Mouse (Mus musculus): Measurements from ENCODE around the gene Fign. TPM values are rescaled to one million over a fixed set of nuclear protein-coding genes. Genes with fewer than 3 reads are reported as not detected.
A peak's percentile ranks its signal among the peaks of the same experiment; 100 is the strongest.

The Fign gene
- total and polyA plus RNA-seq, 3 experiments: 5.0 to 17.5 (median 8.3) TPM

DNA sequence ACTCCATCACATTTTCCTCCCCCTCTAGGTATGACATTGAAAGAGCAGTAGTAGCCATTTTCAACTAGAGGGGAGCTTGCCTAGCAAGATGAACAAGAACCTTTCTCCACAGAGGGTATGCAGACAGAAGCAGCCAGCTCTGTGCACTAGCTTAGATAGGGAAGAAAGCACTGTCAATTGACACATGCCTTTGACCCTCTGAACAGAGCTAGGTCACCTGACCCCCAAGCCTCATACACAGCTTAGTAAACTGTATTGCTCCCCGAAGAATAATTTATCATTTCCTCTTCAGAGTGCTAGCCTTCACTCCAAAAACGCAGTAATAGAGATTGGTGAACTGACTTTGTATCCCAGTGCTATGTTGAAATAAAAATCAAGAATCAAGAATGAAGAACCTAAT, 49.7 kb downstream of the Fign start:
- TF ChIP-seq POLR2A (IDR thresholded peaks at IDR 0.05; ENCODE audit: insufficient read depth, low read depth, low read length) (no peak), EP300 (IDR thresholded peaks at IDR 0.05; ENCODE audit: insufficient read depth, low read depth, low read length) (no peak), CTCF (IDR thresholded peaks at IDR 0.05) (no peak)
- intact Hi-C loops (cut with DNase I): no loop called here
- Histone ChIP-seq H3K4me3 (no peak overlapping the region), H3K79me2 (replicated peaks; ENCODE audit: control insufficient read depth, insufficient read depth, low read length) (no peaks in the 10 kb centered on the region), H3K36me3 (ENCODE audit: control insufficient read depth, insufficient read depth, low read length) (peaks cover 13% of the 10 kb centered on the region), H3K27ac (no peak overlapping the region), H3K9ac (ENCODE audit: low read depth, low read length) (no peak overlapping the region), H3K4me1 (ENCODE audit: control insufficient read depth, insufficient read depth, low read length) (peaks cover 3% of the 10 kb centered on the region), H3K27me3 (ENCODE audit: control insufficient read depth, insufficient read depth, low read length) (no peaks in the 10 kb centered on the region)
- WGBS: 53% methylated on average over 2 of the region's 2 CpGs
- DNase-seq: no peak

DNA sequence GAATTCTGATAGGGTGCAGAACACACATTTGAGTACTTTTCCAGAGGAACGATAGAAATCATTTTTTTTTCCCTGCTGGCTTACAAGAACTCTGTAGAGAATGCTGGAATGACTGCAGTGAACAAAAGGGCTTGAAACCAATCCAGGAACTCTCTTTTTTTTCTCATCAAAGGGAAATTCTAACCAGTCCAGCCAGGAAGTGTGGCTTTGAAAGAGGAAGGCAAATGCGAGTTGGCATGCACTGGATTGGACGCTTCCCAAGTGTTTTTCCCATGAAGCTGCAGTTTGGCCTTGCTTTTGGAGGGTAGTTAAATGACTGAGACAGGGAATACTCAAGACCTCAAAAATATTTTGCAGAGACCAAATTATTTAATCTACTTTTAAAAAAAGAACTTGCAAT, 54.7 kb downstream of the Fign start:
- intact Hi-C loops (cut with DNase I): no loop called here
- H3K36me3 ChIP-seq (ENCODE audit: control insufficient read depth, insufficient read depth, low read length): peaks cover 13% of the 10 kb centered on the region
- TF ChIP-seq POLR2A (IDR thresholded peaks at IDR 0.05; ENCODE audit: insufficient read depth, low read depth, low read length) (no peak), EP300 (IDR thresholded peaks at IDR 0.05; ENCODE audit: insufficient read depth, low read depth, low read length) (no peak), CTCF (IDR thresholded peaks at IDR 0.05) (no peak)
- no peak overlapping the region for H3K4me3 ChIP-seq
- no peaks in the 10 kb centered on the region for H3K27me3 ChIP-seq (ENCODE audit: control insufficient read depth, insufficient read depth, low read length)
- H3K4me1 ChIP-seq (ENCODE audit: control insufficient read depth, insufficient read depth, low read length): peaks cover 3% of the 10 kb centered on the region
- 11% methylated on average over 3 of the region's 3 CpGs for WGBS
- DNase-seq: peak in 1 of 2 experiments; percentile 45
- H3K9ac ChIP-seq (ENCODE audit: low read depth, low read length): no peak overlapping the region
- H3K27ac ChIP-seq: peak overlapping the region; percentile 21; the same call in 1 of the 2 replicates
- H3K79me2 ChIP-seq (replicated peaks; ENCODE audit: control insufficient read depth, insufficient read depth, low read length): 0 out of 2 replicates have a peak, but pooled peaks cover 1% of the 10 kb centered on the region

- TF ChIP-seq POLR2A (IDR thresholded peaks at IDR 0.05; ENCODE audit: insufficient read depth, low read depth, low read length): no peak
- no peak for TF ChIP-seq CTCF (IDR thresholded peaks at IDR 0.05)
- no peak for TF ChIP-seq EP300 (IDR thresholded peaks at IDR 0.05; ENCODE audit: insufficient read depth, low read depth, low read length)
- WGBS: 51% methylated on average over 3 of the region's 3 CpGs
- no peak overlapping the region for H3K9ac ChIP-seq (ENCODE audit: low read depth, low read length)
- H3K27me3 ChIP-seq (ENCODE audit: control insufficient read depth, insufficient read depth, low read length): no peaks in the 10 kb centered on the region
- intact Hi-C loops (cut with DNase I): no loop called here
- no peak for DNase-seq
- H3K36me3 ChIP-seq (ENCODE audit: control insufficient read depth, insufficient read depth, low read length): no peaks in the 10 kb centered on the region
- no peak overlapping the region for H3K4me3 ChIP-seq
- H3K27ac ChIP-seq: no peak overlapping the region; the same call in 1 of the 2 replicates
- H3K79me2 ChIP-seq (replicated peaks; ENCODE audit: control insufficient read depth, insufficient read depth, low read length): no peaks in the 10 kb centered on the region
- H3K4me1 ChIP-seq (ENCODE audit: control insufficient read depth, insufficient read depth, low read length): no peaks in the 10 kb centered on the region; the same call in 1 of the 2 replicates
These were observed 62.4 kb downstream of the Fign start for GRCm38 (mm10) chr2:64035393-64035792.

DNA sequence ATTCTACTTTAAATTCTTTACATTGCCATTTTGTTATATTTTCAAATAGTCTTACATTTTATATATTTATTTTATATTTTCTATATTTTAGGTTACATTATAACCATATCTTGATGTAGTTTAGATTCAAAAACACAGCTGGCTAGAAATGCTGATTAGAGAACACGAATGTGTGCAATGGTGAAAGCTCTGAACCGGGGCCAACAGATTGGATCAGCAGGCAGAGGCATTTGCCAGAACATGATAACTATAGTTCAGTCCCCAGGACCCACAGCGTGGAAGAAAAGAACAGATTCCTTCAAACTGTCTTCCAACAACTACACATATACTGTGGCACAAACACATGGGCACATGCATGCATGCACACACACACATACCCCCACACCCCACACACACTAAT, 64.0 kb downstream of the Fign start:
- DNase-seq: no peak
- no peak overlapping the region for H3K27ac ChIP-seq
- no peak overlapping the region for H3K4me3 ChIP-seq
- H3K9ac ChIP-seq (ENCODE audit: low read depth, low read length): no peak overlapping the region
- H3K27me3 ChIP-seq (ENCODE audit: control insufficient read depth, insufficient read depth, low read length): no peaks in the 10 kb centered on the region
- intact Hi-C loops (cut with DNase I): no loop called here
- no peaks in the 10 kb centered on the region for H3K79me2 ChIP-seq (replicated peaks; ENCODE audit: control insufficient read depth, insufficient read depth, low read length)
- no peaks in the 10 kb centered on the region for H3K4me1 ChIP-seq (ENCODE audit: control insufficient read depth, insufficient read depth, low read length)
- H3K36me3 ChIP-seq (ENCODE audit: control insufficient read depth, insufficient read depth, low read length): no peaks in the 10 kb centered on the region
- WGBS: 46% methylated on average over 3 of the region's 3 CpGs
- no peak for TF ChIP-seq EP300 (IDR thresholded peaks at IDR 0.05; ENCODE audit: insufficient read depth, low read depth, low read length)
- no peak for TF ChIP-seq CTCF (IDR thresholded peaks at IDR 0.05)
- TF ChIP-seq POLR2A (IDR thresholded peaks at IDR 0.05; ENCODE audit: insufficient read depth, low read depth, low read length): no peak

- no peak overlapping the region for H3K4me3 ChIP-seq
- DNase-seq: no peak
- H3K9ac ChIP-seq (ENCODE audit: low read depth, low read length): no peak overlapping the region
- no peaks in the 10 kb centered on the region for H3K79me2 ChIP-seq (replicated peaks; ENCODE audit: control insufficient read depth, insufficient read depth, low read length)
- 71% methylated on average over 4 of the region's 4 CpGs for WGBS
- H3K36me3 ChIP-seq (ENCODE audit: control insufficient read depth, insufficient read depth, low read length): peaks cover 6% of the 10 kb centered on the region
- no peak overlapping the region for H3K27ac ChIP-seq
- no peaks in the 10 kb centered on the region for H3K27me3 ChIP-seq (ENCODE audit: control insufficient read depth, insufficient read depth, low read length)
- TF ChIP-seq CTCF (IDR thresholded peaks at IDR 0.05) (no peak), EP300 (IDR thresholded peaks at IDR 0.05; ENCODE audit: insufficient read depth, low read depth, low read length) (no peak), POLR2A (IDR thresholded peaks at IDR 0.05; ENCODE audit: insufficient read depth, low read depth, low read length) (no peak)
- no peaks in the 10 kb centered on the region; the same call in 1 of the 2 replicates for H3K4me1 ChIP-seq (ENCODE audit: control insufficient read depth, insufficient read depth, low read length)
- intact Hi-C loops (cut with DNase I): no loop called here
These were observed 71.9 kb downstream of the Fign start for GRCm38 (mm10) chr2:64025961-64026360.

DNA sequence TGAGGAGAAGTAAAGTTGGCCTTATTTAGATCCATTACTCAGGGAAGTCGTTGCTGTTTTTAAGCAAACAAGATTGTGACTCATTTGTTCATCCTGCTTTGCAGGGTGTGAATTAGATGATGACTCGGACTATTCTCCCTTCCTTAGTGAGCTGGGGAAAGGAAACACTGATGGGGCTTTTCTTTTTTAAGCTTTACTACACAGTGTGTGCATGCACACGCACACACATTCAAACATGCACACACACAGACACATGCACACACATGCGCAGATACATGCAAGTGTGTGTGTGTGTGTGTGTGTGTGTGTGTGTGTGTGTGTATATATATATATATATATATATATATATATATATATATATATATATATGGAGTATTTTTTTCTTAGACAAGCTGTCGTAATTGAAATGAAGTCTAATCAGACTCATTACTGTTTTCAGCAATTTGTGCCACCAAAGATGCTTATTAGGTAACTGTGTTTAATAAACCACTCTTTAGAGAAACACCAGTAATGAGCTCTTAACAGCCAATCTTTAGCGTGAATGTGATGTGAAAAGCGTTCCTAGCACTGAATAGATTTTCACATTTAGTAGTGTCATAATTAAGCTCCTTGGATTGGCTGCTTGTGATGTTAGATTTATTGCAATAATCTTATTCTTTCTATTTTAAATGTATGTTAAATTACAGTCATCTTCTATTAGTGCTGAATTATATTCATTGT, 103.4 kb downstream of the Fign start:
- TF ChIP-seq CTCF (IDR thresholded peaks at IDR 0.05) (no peak), EP300 (IDR thresholded peaks at IDR 0.05; ENCODE audit: insufficient read depth, low read depth, low read length) (no peak), POLR2A (IDR thresholded peaks at IDR 0.05; ENCODE audit: insufficient read depth, low read depth, low read length) (no peak)
- Histone ChIP-seq H3K9ac (ENCODE audit: low read depth, low read length) (no peak overlapping the region), H3K27ac (no peak overlapping the region), H3K27me3 (ENCODE audit: control insufficient read depth, insufficient read depth, low read length) (no peaks in the 10 kb centered on the region), H3K79me2 (replicated peaks; ENCODE audit: control insufficient read depth, insufficient read depth, low read length) (no peaks in the 10 kb centered on the region), H3K4me1 (ENCODE audit: control insufficient read depth, insufficient read depth, low read length) (no peaks in the 10 kb centered on the region), H3K4me3 (no peak overlapping the region), H3K36me3 (ENCODE audit: control insufficient read depth, insufficient read depth, low read length) (no peaks in the 10 kb centered on the region)
- intact Hi-C loops (cut with DNase I): no loop called here
- 73% methylated on average over 7 of the region's 7 CpGs for WGBS
- no peak for DNase-seq

Measured in heart, adult 2 months (tissue).